Mouse (Mus musculus) lung, adult 2 months (tissue): ENCODE measurements around the gene Hoxb6.

Experiments used
- CTCF ChIP-seq: fragments of 200-500 bp; IDR thresholded peaks from 2 replicates; pipeline ENCODE4 v1.5.1; 2011; ENCODE audit warnings: mild to moderate bottlenecking, low read length, control low read depth; ENCODE audit not compliant: insufficient read depth
- POLR2A ChIP-seq: fragments of 200-500 bp; IDR thresholded peaks from 2 replicates; pipeline ENCODE4 v1.6.1; 2011; ENCODE audit warnings: low read depth, mild to moderate bottlenecking, control low read depth, low read length, borderline replicate concordance; ENCODE audit errors: extremely low read depth

DNA sequence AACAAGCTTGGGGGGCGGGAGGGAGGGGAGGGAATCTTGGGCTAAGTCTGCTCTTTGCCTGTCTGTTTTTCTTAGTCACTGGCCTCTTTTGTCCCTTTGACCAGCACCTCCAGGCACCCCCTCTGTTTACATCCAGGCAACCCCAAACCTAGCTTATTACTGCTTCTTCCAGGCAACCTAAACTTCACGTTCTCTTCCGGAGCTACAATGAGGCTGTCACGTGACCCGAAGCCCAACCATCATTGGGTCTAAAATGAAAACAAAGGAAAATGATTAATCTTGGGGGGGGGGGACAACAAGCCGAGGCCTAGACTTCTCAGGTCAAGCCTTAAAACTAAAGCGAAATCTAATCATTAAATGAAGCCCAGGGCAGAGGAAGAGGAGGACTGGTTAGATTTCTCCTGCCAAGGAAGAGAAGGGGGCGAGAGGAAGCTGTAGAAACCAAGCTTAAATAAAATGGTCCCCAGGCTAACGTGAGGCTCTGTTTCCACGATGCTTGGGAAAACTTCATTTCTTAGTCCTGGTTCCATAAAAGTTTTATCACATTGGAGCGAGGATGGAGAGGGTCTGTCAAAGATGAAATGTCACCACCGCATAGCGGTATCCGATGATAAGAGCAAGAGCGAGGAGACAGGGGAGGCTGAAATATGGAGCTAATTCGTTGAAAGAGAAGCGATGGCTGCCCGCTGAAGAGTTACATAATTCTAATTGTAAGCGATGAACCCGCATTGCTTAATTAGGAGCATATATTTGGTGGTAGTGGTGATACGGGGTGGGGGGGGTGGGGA lies 56.1 kb downstream of the Hoxb6 start:
- TF ChIP-seq CTCF (no peak), POLR2A (no peak)
